Mouse (Mus musculus): ENCODE data around the gene Rbm48.

DNA sequence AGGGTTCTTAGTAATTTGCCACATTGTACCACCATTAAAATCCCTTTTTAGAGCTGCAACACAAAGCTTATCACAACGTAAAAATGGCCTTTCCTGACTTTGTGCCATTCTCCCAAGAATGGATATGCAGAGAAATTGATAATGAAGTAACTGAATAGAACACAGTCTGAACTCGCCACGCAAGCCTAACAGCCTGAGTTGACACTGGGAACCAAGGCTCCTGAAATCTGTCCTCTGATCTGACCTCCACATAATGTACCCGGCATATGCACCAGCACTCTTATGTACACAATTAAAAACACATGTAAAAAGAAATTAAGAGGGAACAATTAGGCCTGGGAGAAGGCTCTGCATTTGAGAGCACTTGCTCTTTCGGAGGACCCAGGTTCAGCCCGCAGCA is 48.9 kb upstream of the Rbm48 start:
- no peak for TF ChIP-seq POLR2A (IDR thresholded peaks at IDR 0.05; ENCODE audit: borderline replicate concordance, extremely low read depth, insufficient read depth, insufficient read length, poor library complexity, severe bottlenecking)
- no peak for TF ChIP-seq CTCF (IDR thresholded peaks at IDR 0.05; ENCODE audit: borderline replicate concordance, extremely low read depth, insufficient read depth, insufficient read length)

All from brain, embryonic 14.5 days (tissue).